Mouse (Mus musculus): ENCODE measurements around the gene Pitx2. TPM values are rescaled to one million over a fixed set of nuclear protein-coding genes. Genes with fewer than 3 reads are reported as not detected.

Gene Pitx2
- polyA plus RNA-seq, 1 experiment from 2014 or later, result 22.1 TPM

- no peaks in the 10 kb centered on the region for H3K9me3 ChIP-seq (replicated peaks; ENCODE audit: control insufficient read depth, low read length)
- H3K4me1 ChIP-seq (ENCODE audit: control insufficient read depth, insufficient read depth, low read length), result no peaks in the 10 kb centered on the region
- no peak overlapping the region for H3K4me3 ChIP-seq (replicated peaks; ENCODE audit: low read length)
- H3K27ac ChIP-seq (ENCODE audit: low read length), result no peak overlapping the region
- no peak overlapping the region for H3K4me2 ChIP-seq (ENCODE audit: low read depth, low read length)
- ATAC-seq (ENCODE audit: insufficient read depth, low FRiP score), result no peak
- no peak overlapping the region for H3K9ac ChIP-seq (ENCODE audit: low read length)
- peaks cover 4% of the 10 kb centered on the region; the same call in 1 of the 2 replicates for H3K27me3 ChIP-seq (ENCODE audit: control insufficient read depth, insufficient read depth, low read length)
- WGBS, result 74% methylated on average over 5 of the region's 5 CpGs
- H3K36me3 ChIP-seq (ENCODE audit: control insufficient read depth, insufficient read depth, low read length), result no peaks in the 10 kb centered on the region
Measured at GRCm38 (mm10) chr3:129258497-129258896, 58.8 kb downstream of the Pitx2 start.

Other genes starting within 250 kb of the Pitx2 start
- 18.3 and 19.9 TPM in 2 replicates for gene Enpep, start 132.8 kb downstream of the Pitx2 start, polyA plus RNA-seq (2015; fragmentation: Nextera tagmentation; extraction: Ambion mirVana)

All from stomach, embryonic 16.5 days (tissue).